Mouse (Mus musculus) heart, embryonic 11.5 days (tissue): ENCODE measurements around the gene Mthfd1l. TPM values are rescaled to one million over a fixed set of nuclear protein-coding genes. Genes with fewer than 3 reads are reported as not detected.

Source experiments
- ATAC-seq: fragments of 200-750 bp; cut with Nextera tagmentation; replicated peaks from 2 replicates; pipeline ENCODE4 v1.8.0; 2017; ENCODE audit warnings: moderate library complexity; ENCODE audit not compliant: insufficient number of reproducible peaks, low FRiP score, low TSS enrichment
- H3K27ac ChIP-seq: fragments of 300-500 bp; sonication (generic); 2 replicates; pipeline ENCODE4 v1.5.1; 2014; ENCODE audit warnings: mild to moderate bottlenecking, low read depth, low read length
- H3K27me3 ChIP-seq: fragments of 300-500 bp; sonication (generic); 2 replicates; pipeline ENCODE4 v1.6.1; 2014; ENCODE audit warnings: mild to moderate bottlenecking, low read length, mixed read lengths; ENCODE audit not compliant: control insufficient read depth, insufficient read depth
- H3K36me3 ChIP-seq: fragments of 300-500 bp; sonication (generic); 2 replicates; pipeline ENCODE4 v1.6.1; 2014; ENCODE audit warnings: mild to moderate bottlenecking, low read length, moderate library complexity, mixed read lengths; ENCODE audit not compliant: control insufficient read depth, insufficient read depth
- H3K4me1 ChIP-seq: fragments of 300-500 bp; sonication (generic); 2 replicates; pipeline ENCODE4 v1.6.1; 2014; ENCODE audit warnings: low read length; ENCODE audit not compliant: control insufficient read depth, insufficient read depth
- H3K4me2 ChIP-seq: fragments of 300-500 bp; sonication (generic); 2 replicates; pipeline ENCODE4 v1.6.1; 2014; ENCODE audit warnings: mild to moderate bottlenecking, moderate library complexity
- H3K4me3 ChIP-seq: fragments of 300-500 bp; sonication (generic); 2 replicates; pipeline ENCODE4 v1.5.1; 2014; ENCODE audit warnings: low read depth, low read length
- H3K9ac ChIP-seq: fragments of 300-500 bp; sonication (generic); 2 replicates; pipeline ENCODE4 v1.6.1; 2014; ENCODE audit warnings: mild to moderate bottlenecking, low read depth, low read length, moderate library complexity
- H3K9me3 ChIP-seq: fragments of 300-500 bp; sonication (generic); replicated peaks from 2 replicates; pipeline ENCODE4 v1.6.1; 2016; ENCODE audit warnings: low read length; ENCODE audit not compliant: control insufficient read depth
- WGBS: fragments of 180-500 bp; shearing (Covaris S2); extraction: QIAGEN DNeasy Blood & Tissue Kit; methylation state at CpG from one replicate; pipeline ENCODE4 v1.1.7; 2014; ENCODE audit not compliant: insufficient replicate concordance; 5-methylcytosine and 5-hydroxymethylcytosine counted together
- polyA plus RNA-seq: library from polyadenylated mRNA; unstranded; fragments of >200 nt; fragmentation: Nextera tagmentation; extraction: Ambion mirVana; gene quantifications from 2 replicates; pipeline ENCODE4 v1.2.1, GENCODE M21; 2014

The Mthfd1l gene
- polyA plus RNA-seq, 1 experiment from 2014 or later: 18.0 TPM

- Histone ChIP-seq H3K9me3 (no peaks in the 10 kb centered on the region), H3K4me2 (no peak overlapping the region), H3K9ac (no peak overlapping the region), H3K27ac (no peak overlapping the region), H3K27me3 (no peaks in the 10 kb centered on the region), H3K36me3 (no peaks in the 10 kb centered on the region; the same call in 1 of the 2 replicates), H3K4me1 (no peaks in the 10 kb centered on the region), H3K4me3 (no peak overlapping the region)
- ATAC-seq: no peak
- 91% methylated on average over 3 of the region's 3 CpGs for WGBS
Observed at GRCm38 (mm10) chr10:4087563-4087962, 114.6 kb downstream of the Mthfd1l start.

GRCm38 (mm10) chr10:4088744-4089414 lies 116.0 kb downstream of the Mthfd1l start:
- Histone ChIP-seq H3K27me3 (no peaks in the 10 kb centered on the region), H3K9me3 (no peaks in the 10 kb centered on the region), H3K27ac (no peak overlapping the region), H3K36me3 (no peaks in the 10 kb centered on the region; the same call in 1 of the 2 replicates), H3K4me3 (no peak overlapping the region), H3K9ac (no peak overlapping the region), H3K4me2 (no peak overlapping the region), H3K4me1 (no peaks in the 10 kb centered on the region)
- 74% methylated on average over 7 of the region's 7 CpGs for WGBS
- no peak for ATAC-seq

GRCm38 (mm10) chr10:4089885-4090284 lies 117.0 kb downstream of the Mthfd1l start:
- WGBS: 89% methylated on average over 15 of the region's 15 CpGs
- H3K9ac ChIP-seq: no peak overlapping the region
- H3K36me3 ChIP-seq: no peaks in the 10 kb centered on the region; the same call in 1 of the 2 replicates

GRCm38 (mm10) chr10:4092990-4093389 lies 120.1 kb downstream of the Mthfd1l start:
- WGBS: 89% methylated on average over 8 of the region's 8 CpGs
- no peak overlapping the region for H3K4me2 ChIP-seq
- no peaks in the 10 kb centered on the region; the same call in 1 of the 2 replicates for H3K36me3 ChIP-seq
- no peak overlapping the region for H3K9ac ChIP-seq
- H3K27ac ChIP-seq: no peak overlapping the region
- no peak for ATAC-seq
- no peaks in the 10 kb centered on the region for H3K27me3 ChIP-seq
- no peaks in the 10 kb centered on the region for H3K4me1 ChIP-seq
- H3K9me3 ChIP-seq: no peaks in the 10 kb centered on the region
- no peak overlapping the region for H3K4me3 ChIP-seq

More at GRCm38 (mm10) chr10:4089885-4090284, 117.0 kb downstream of the Mthfd1l start:
- Histone ChIP-seq H3K27me3 (no peaks in the 10 kb centered on the region), H3K4me2 (no peak overlapping the region), H3K4me1 (no peaks in the 10 kb centered on the region), H3K27ac (no peak overlapping the region), H3K4me3 (no peak overlapping the region), H3K9me3 (no peaks in the 10 kb centered on the region)
- no peak for ATAC-seq

- no peak overlapping the region for H3K4me2 ChIP-seq
Observed at GRCm38 (mm10) chr10:4094093-4094817, 121.3 kb downstream of the Mthfd1l start.

GRCm38 (mm10) chr10:4096151-4096550 lies 123.2 kb downstream of the Mthfd1l start:
- 72% methylated on average over 5 of the region's 5 CpGs for WGBS
- no peaks in the 10 kb centered on the region for H3K36me3 ChIP-seq
- H3K4me1 ChIP-seq: no peaks in the 10 kb centered on the region
- H3K27ac ChIP-seq: peak overlapping the region; percentile 7; the same call in 1 of the 2 replicates
- no peak for ATAC-seq
- H3K9ac ChIP-seq: no peak overlapping the region
- no peak overlapping the region for H3K4me2 ChIP-seq
- H3K27me3 ChIP-seq: no peaks in the 10 kb centered on the region
- no peak overlapping the region for H3K4me3 ChIP-seq
- no peaks in the 10 kb centered on the region for H3K9me3 ChIP-seq

More at GRCm38 (mm10) chr10:4094093-4094817, 121.3 kb downstream of the Mthfd1l start:
- Histone ChIP-seq H3K27me3 (no peaks in the 10 kb centered on the region), H3K4me1 (no peaks in the 10 kb centered on the region), H3K27ac (no peak overlapping the region), H3K9ac (no peak overlapping the region), H3K9me3 (no peaks in the 10 kb centered on the region), H3K36me3 (no peaks in the 10 kb centered on the region), H3K4me3 (no peak overlapping the region)
- ATAC-seq: no peak
- 94% methylated on average over 9 of the region's 9 CpGs for WGBS

GRCm38 (mm10) chr10:4100007-4100406 lies 127.1 kb downstream of the Mthfd1l start:
- no peak overlapping the region for H3K9ac ChIP-seq
- no peak overlapping the region for H3K4me3 ChIP-seq
- 91% methylated on average over 6 of the region's 6 CpGs for WGBS
- no peak overlapping the region for H3K4me2 ChIP-seq
- H3K27me3 ChIP-seq: no peaks in the 10 kb centered on the region
- no peak for ATAC-seq
- no peaks in the 10 kb centered on the region for H3K4me1 ChIP-seq
- no peaks in the 10 kb centered on the region for H3K9me3 ChIP-seq
- H3K36me3 ChIP-seq: no peaks in the 10 kb centered on the region
- no peak overlapping the region for H3K27ac ChIP-seq

GRCm38 (mm10) chr10:4105676-4106528 lies 133.0 kb downstream of the Mthfd1l start:
- Histone ChIP-seq H3K9ac (no peak overlapping the region), H3K9me3 (no peaks in the 10 kb centered on the region), H3K27me3 (no peaks in the 10 kb centered on the region), H3K4me1 (peaks cover 23% of the 10 kb centered on the region), H3K36me3 (no peaks in the 10 kb centered on the region), H3K27ac (peak overlapping the region; percentile 87), H3K4me2 (no peak overlapping the region), H3K4me3 (no peak overlapping the region)
- ATAC-seq: no peak
- WGBS: 56% methylated on average over 10 of the region's 10 CpGs
